Mouse (Mus musculus) forebrain, postnatal 0 days (tissue): ENCODE measurements around the gene Ltbp4. TPM values are rescaled to one million over a fixed set of nuclear protein-coding genes. Genes with fewer than 3 reads are reported as not detected.

ENCODE experiments used
- ATAC-seq: fragments of 200-750 bp; cut with Nextera tagmentation; 2 replicates; pipeline ENCODE4 v1.8.0; 2017; ENCODE audit warnings: mild to moderate bottlenecking, moderate library complexity
- DNase-seq: peaks from one replicate; pipeline ENCODE4 v3.0.0-alpha.2; 2015
- H3K27ac ChIP-seq: fragments of 300-500 bp; sonication (generic); 2 replicates; pipeline ENCODE4 v1.5.1; 2014; ENCODE audit warnings: low read depth, mild to moderate bottlenecking, antibody characterized with exemption, low read length, moderate library complexity, mixed read lengths
- H3K27me3 ChIP-seq: fragments of 300-500 bp; sonication (generic); 2 replicates; pipeline ENCODE4 v1.6.1; 2014; ENCODE audit warnings: mild to moderate bottlenecking, low read length, mixed read lengths; ENCODE audit not compliant: insufficient read depth
- H3K36me3 ChIP-seq: fragments of 300-500 bp; sonication (generic); 2 replicates; pipeline ENCODE4 v1.6.1; 2014; ENCODE audit warnings: mild to moderate bottlenecking, moderate library complexity; ENCODE audit not compliant: insufficient read depth
- H3K4me1 ChIP-seq: fragments of 300-500 bp; sonication (generic); 2 replicates; pipeline ENCODE4 v1.6.1; 2014; ENCODE audit warnings: antibody characterized with exemption; ENCODE audit not compliant: insufficient read depth
- H3K4me2 ChIP-seq: fragments of 300-500 bp; sonication (generic); 2 replicates; pipeline ENCODE4 v1.6.1; 2014; ENCODE audit warnings: low read depth, mild to moderate bottlenecking, moderate library complexity
- H3K4me3 ChIP-seq: fragments of 300-500 bp; sonication (generic); 2 replicates; pipeline ENCODE4 v1.5.1; 2014; ENCODE audit warnings: low read depth, low read length, mixed read lengths
- H3K9ac ChIP-seq: fragments of 300-500 bp; sonication (generic); 2 replicates; pipeline ENCODE4 v1.6.1; 2014; ENCODE audit warnings: mild to moderate bottlenecking
- H3K9me3 ChIP-seq: fragments of 300-500 bp; sonication (generic); 2 replicates; pipeline ENCODE4 v1.6.1; 2016; ENCODE audit warnings: low read length
- CTCF ChIP-seq: sonication (generic); IDR thresholded peaks from 2 replicates; pipeline ENCODE4 v1.5.1; 2016; ENCODE audit warnings: antibody characterized with exemption, control low read depth, low read depth
- WGBS: fragments of 180-500 bp; shearing (Covaris S2); extraction: QIAGEN DNeasy Blood & Tissue Kit; methylation state at CpG from one replicate; pipeline ENCODE4 v1.1.7; 2014; 5-methylcytosine and 5-hydroxymethylcytosine counted together
- polyA plus RNA-seq: library from polyadenylated mRNA; unstranded; fragments of >200 nt; fragmentation: Nextera tagmentation; extraction: Ambion mirVana; gene quantifications from 2 replicates; pipeline ENCODE4 v1.2.1, GENCODE M21; 2015
- total RNA-seq: library from RNA; depleted of rRNA; stranded (reverse); fragments of >200 nt; gene quantifications from 2 replicates; pipeline ENCODE4 v1.2.3, GENCODE M21; 2014

Gene Ltbp4
- total and polyA plus RNA-seq, 2 experiments from 2014 or later, result 11.7 to 26.7 TPM

GRCm38 (mm10) chr7:27339519-27339918, 2.0 kb upstream of the Ltbp4 start:
- TF ChIP-seq CTCF, result no peak
- H3K4me2 ChIP-seq, result peak overlapping the region; percentile 48
- H3K27me3 ChIP-seq, result peaks cover 13% of the 10 kb centered on the region
- peak; percentile 83 for DNase-seq
- peak overlapping the region; percentile 29 for H3K4me3 ChIP-seq
- peak; percentile 80 for ATAC-seq
- H3K36me3 ChIP-seq, result peaks cover 22% of the 10 kb centered on the region
- H3K9ac ChIP-seq, result peak overlapping the region; percentile 45
- H3K27ac ChIP-seq, result peak overlapping the region; percentile 73
- H3K4me1 ChIP-seq, result peaks cover 18% of the 10 kb centered on the region; the same call in 1 of the 2 replicates
- WGBS, result 18% methylated on average over 7 of the region's 7 CpGs
- no peaks in the 10 kb centered on the region for H3K9me3 ChIP-seq

GRCm38 (mm10) chr7:27339114-27339513, 1.6 kb upstream of the Ltbp4 start:
- peak; percentile 42 for DNase-seq
- Histone ChIP-seq H3K9ac (peak overlapping the region; percentile 45), H3K4me1 (peaks cover 18% of the 10 kb centered on the region; the same call in 1 of the 2 replicates), H3K27ac (peak overlapping the region; percentile 73), H3K27me3 (peaks cover 17% of the 10 kb centered on the region), H3K4me3 (peak overlapping the region; percentile 29), H3K9me3 (no peaks in the 10 kb centered on the region), H3K4me2 (peak overlapping the region; percentile 48), H3K36me3 (peaks cover 19% of the 10 kb centered on the region)
- WGBS, result 49% methylated on average over 4 of the region's 4 CpGs
- TF ChIP-seq CTCF, result no peak
- ATAC-seq, result peak; percentile 26

GRCm38 (mm10) chr7:27335928-27336823, 1.3 kb downstream of the Ltbp4 start:
- Histone ChIP-seq H3K4me1 (peaks cover 18% of the 10 kb centered on the region; the same call in 1 of the 2 replicates), H3K27ac (no peak overlapping the region), H3K36me3 (no peaks in the 10 kb centered on the region), H3K4me2 (peak overlapping the region; percentile 48), H3K9me3 (no peaks in the 10 kb centered on the region), H3K4me3 (peak overlapping the region; percentile 25), H3K9ac (peak overlapping the region; percentile 28; the same call in 1 of the 2 replicates), H3K27me3 (peaks cover 39% of the 10 kb centered on the region)
- peak; percentile 98 for TF ChIP-seq CTCF
- DNase-seq, result peak; percentile 94
- 4% methylated on average over 47 of the region's 47 CpGs for WGBS
- peak; percentile 86 for ATAC-seq

GRCm38 (mm10) chr7:27335011-27335720, 2.3 kb downstream of the Ltbp4 start:
- peaks cover 24% of the 10 kb centered on the region; the same call in 1 of the 2 replicates for H3K4me1 ChIP-seq
- H3K9ac ChIP-seq, result no peak overlapping the region
- H3K4me3 ChIP-seq, result no peak overlapping the region
- H3K9me3 ChIP-seq, result no peaks in the 10 kb centered on the region
- WGBS, result 69% methylated on average over 15 of the region's 15 CpGs
- H3K27ac ChIP-seq, result no peak overlapping the region
- ATAC-seq (no peak), DNase-seq (no peak)
- no peaks in the 10 kb centered on the region for H3K36me3 ChIP-seq
- TF ChIP-seq CTCF, result no peak
- peaks cover 49% of the 10 kb centered on the region for H3K27me3 ChIP-seq
- H3K4me2 ChIP-seq, result no peak overlapping the region

GRCm38 (mm10) chr7:27334405-27334911, 3.0 kb downstream of the Ltbp4 start:
- Histone ChIP-seq H3K4me1 (peaks cover 24% of the 10 kb centered on the region; the same call in 1 of the 2 replicates), H3K9me3 (no peaks in the 10 kb centered on the region), H3K27ac (no peak overlapping the region), H3K4me3 (0 out of 2 replicates have a peak overlapping the region, but pooled peaks have one; percentile 45), H3K27me3 (peaks cover 56% of the 10 kb centered on the region), H3K9ac (no peak overlapping the region), H3K36me3 (no peaks in the 10 kb centered on the region), H3K4me2 (0 out of 2 replicates have a peak overlapping the region, but pooled peaks have one; percentile 87)
- 0 out of 2 replicates have a peak, but pooled peaks have one; percentile 14 for TF ChIP-seq CTCF
- no peak for ATAC-seq
- WGBS, result 9% methylated on average over 32 of the region's 32 CpGs
- DNase-seq, result no peak

GRCm38 (mm10) chr7:27333316-27333941, 4.1 kb downstream of the Ltbp4 start:
- Histone ChIP-seq H3K27me3 (peaks cover 66% of the 10 kb centered on the region), H3K4me1 (peaks cover 18% of the 10 kb centered on the region; the same call in 1 of the 2 replicates), H3K4me3 (peak overlapping the region; percentile 45), H3K9ac (peak overlapping the region; percentile 42), H3K4me2 (peak overlapping the region; percentile 87), H3K27ac (no peak overlapping the region), H3K9me3 (no peaks in the 10 kb centered on the region), H3K36me3 (no peaks in the 10 kb centered on the region)
- DNase-seq (peak; percentile 47), ATAC-seq (peak; percentile 25)
- WGBS, result under 1% methylated on average over 55 of the region's 77 CpGs
- no peak; the same call in 1 of the 2 replicates for TF ChIP-seq CTCF
